Mouse (Mus musculus) brain, embryonic 14.5 days (tissue): ENCODE measurements around the gene Spin2f.
"Not testable (repeated sequence)": the region's sequence is repeated elsewhere in the genome, so short reads cannot be mapped to it uniquely, and the experiment has no call there.

ENCODE experiments used
- CTCF ChIP-seq: fragments of 200-500 bp; IDR thresholded peaks from 2 replicates; pipeline ENCODE4 v1.5.1; 2012; ENCODE audit warnings: inconsistent platforms, mild to moderate bottlenecking, moderate library complexity, borderline replicate concordance; ENCODE audit not compliant: insufficient read depth, insufficient read length; ENCODE audit errors: extremely low read depth
- POLR2A ChIP-seq: fragments of 200-500 bp; IDR thresholded peaks from 2 replicates; pipeline ENCODE4 v1.6.1; 2012; ENCODE audit warnings: mild to moderate bottlenecking, inconsistent platforms, borderline replicate concordance; ENCODE audit not compliant: poor library complexity, insufficient read depth, insufficient read length, severe bottlenecking; ENCODE audit errors: extremely low read depth

DNA sequence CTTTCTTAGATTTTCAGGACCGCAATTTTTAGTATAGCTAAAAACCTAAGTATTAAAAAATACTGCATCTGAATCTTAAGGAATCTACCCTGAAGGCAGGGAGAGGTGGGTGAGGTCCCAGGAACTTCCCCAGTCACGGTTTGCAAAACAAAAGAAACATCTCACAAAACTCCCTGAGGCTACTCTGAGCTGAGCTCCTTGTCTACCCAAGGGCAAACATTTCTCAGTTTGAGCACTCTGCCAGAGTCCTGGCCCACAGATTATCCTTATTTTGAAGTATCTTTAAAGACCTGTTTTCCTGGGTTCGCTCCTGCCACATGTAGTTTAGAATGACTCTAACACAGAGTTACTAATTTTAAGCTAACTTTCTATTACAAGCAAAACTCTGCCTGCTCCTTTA is 11.9 kb upstream of the Spin2f start:
- not testable (repeated sequence) for TF ChIP-seq POLR2A, CTCF
